Mouse (Mus musculus): ENCODE data around the gene Epas1.

Epas1 gene

GRCm38 (mm10) chr17:86827391-86828165 is 74.1 kb downstream of the Epas1 start:
- no peak for DNase-seq (ENCODE audit: low spot score in 2 of 2)

- no peak for DNase-seq (ENCODE audit: low spot score in 2 of 2)
Observed at GRCm38 (mm10) chr17:86828500-86828899, 75.0 kb downstream of the Epas1 start.

GRCm38 (mm10) chr17:86829383-86830175 is 76.1 kb downstream of the Epas1 start:
- no peak for DNase-seq (ENCODE audit: low spot score in 2 of 2)

GRCm38 (mm10) chr17:86830893-86831292 is 77.4 kb downstream of the Epas1 start:
- DNase-seq (ENCODE audit: low spot score in 2 of 2): no peak

- DNase-seq (ENCODE audit: low spot score in 2 of 2): no peak
Observed at GRCm38 (mm10) chr17:86832562-86833327, 79.2 kb downstream of the Epas1 start.

GRCm38 (mm10) chr17:86833945-86834344 is 80.4 kb downstream of the Epas1 start:
- DNase-seq (ENCODE audit: low spot score in 2 of 2): no peak

GRCm38 (mm10) chr17:86839308-86839707 is 85.8 kb downstream of the Epas1 start:
- no peak for DNase-seq (ENCODE audit: low spot score in 2 of 2)

- no peak for DNase-seq (ENCODE audit: low spot score in 2 of 2)
Observed at GRCm38 (mm10) chr17:86850700-86851337, 97.3 kb downstream of the Epas1 start.

- no peak for DNase-seq (ENCODE audit: low spot score in 2 of 2)
Observed at GRCm38 (mm10) chr17:86851782-86852181, 98.3 kb downstream of the Epas1 start.

GRCm38 (mm10) chr17:86852591-86853031 is 99.1 kb downstream of the Epas1 start:
- no peak for DNase-seq (ENCODE audit: low spot score in 2 of 2)

GRCm38 (mm10) chr17:86870586-86870985 is 117.1 kb downstream of the Epas1 start:
- no peak for DNase-seq (ENCODE audit: low spot score in 2 of 2)

GRCm38 (mm10) chr17:86872643-86873042 is 119.1 kb downstream of the Epas1 start:
- DNase-seq (ENCODE audit: low spot score in 2 of 2): no peak

GRCm38 (mm10) chr17:86876940-86877339 is 123.4 kb downstream of the Epas1 start:
- no peak for DNase-seq (ENCODE audit: low spot score in 2 of 2)

- no peak for DNase-seq (ENCODE audit: low spot score in 2 of 2)
Observed at GRCm38 (mm10) chr17:86877747-86878146, 124.2 kb downstream of the Epas1 start.

- DNase-seq (ENCODE audit: low spot score in 2 of 2): no peak
Observed at GRCm38 (mm10) chr17:86880056-86880455, 126.6 kb downstream of the Epas1 start.

GRCm38 (mm10) chr17:86880461-86881044 is 127.1 kb downstream of the Epas1 start:
- no peak for DNase-seq (ENCODE audit: low spot score in 2 of 2)
